Mouse (Mus musculus): ENCODE measurements at regions not wholly inside any gene's neighbourhood (a gene's known extent, or its start where the extent isn't known, plus 50 kb on each side); places are given as distances from the start of the nearest gene placed in this dataset.

GRCm38 (mm10) chr12:98337644-98338043, 69.2 kb downstream of the Gpr65 start:
- Histone ChIP-seq H3K27ac (no peak overlapping the region), H3K36me3 (no peaks in the 10 kb centered on the region), H3K4me2 (replicated peaks) (no peak overlapping the region), H3K9me3 (no peaks in the 10 kb centered on the region), H3K27me3 (replicated peaks) (no peaks in the 10 kb centered on the region), H3K9ac (no peak overlapping the region), H3K4me3 (replicated peaks) (no peak overlapping the region), H3K4me1 (replicated peaks) (no peaks in the 10 kb centered on the region)
- WGBS = 48% methylated on average over 3 of the region's 3 CpGs
- ATAC-seq = peak; percentile 61

GRCm38 (mm10) chr12:98339536-98339935, 71.1 kb downstream of the Gpr65 start:
- Histone ChIP-seq H3K9ac (no peak overlapping the region), H3K27me3 (replicated peaks) (no peaks in the 10 kb centered on the region), H3K4me1 (replicated peaks) (no peaks in the 10 kb centered on the region), H3K27ac (no peak overlapping the region), H3K4me2 (replicated peaks) (no peak overlapping the region), H3K4me3 (replicated peaks) (no peak overlapping the region), H3K36me3 (no peaks in the 10 kb centered on the region), H3K9me3 (no peaks in the 10 kb centered on the region)
- no peak for ATAC-seq
- WGBS = 85% methylated on average over 9 of the region's 9 CpGs

GRCm38 (mm10) chr12:98342158-98342557, 73.7 kb downstream of the Gpr65 start:
- Histone ChIP-seq H3K9me3 (no peaks in the 10 kb centered on the region), H3K4me1 (replicated peaks) (no peaks in the 10 kb centered on the region), H3K36me3 (no peaks in the 10 kb centered on the region), H3K4me3 (replicated peaks) (no peak overlapping the region), H3K27ac (no peak overlapping the region), H3K4me2 (replicated peaks) (no peak overlapping the region), H3K9ac (no peak overlapping the region), H3K27me3 (replicated peaks) (no peaks in the 10 kb centered on the region)
- no peak for ATAC-seq
- 88% methylated on average over 2 of the region's 2 CpGs for WGBS

GRCm38 (mm10) chr12:98343653-98344052, 75.2 kb downstream of the Gpr65 start:
- Histone ChIP-seq H3K9me3 (no peaks in the 10 kb centered on the region), H3K4me1 (replicated peaks) (no peaks in the 10 kb centered on the region), H3K4me3 (replicated peaks) (no peak overlapping the region), H3K36me3 (no peaks in the 10 kb centered on the region), H3K4me2 (replicated peaks) (no peak overlapping the region), H3K27me3 (replicated peaks) (no peaks in the 10 kb centered on the region), H3K27ac (no peak overlapping the region), H3K9ac (no peak overlapping the region)
- ATAC-seq = no peak
- WGBS = 60% methylated on average over 7 of the region's 7 CpGs

GRCm38 (mm10) chr12:98347056-98347455, 78.6 kb downstream of the Gpr65 start:
- Histone ChIP-seq H3K36me3 (no peaks in the 10 kb centered on the region), H3K27me3 (replicated peaks) (no peaks in the 10 kb centered on the region), H3K4me3 (replicated peaks) (no peak overlapping the region), H3K4me1 (replicated peaks) (no peaks in the 10 kb centered on the region), H3K4me2 (replicated peaks) (no peak overlapping the region), H3K27ac (no peak overlapping the region), H3K9me3 (no peaks in the 10 kb centered on the region), H3K9ac (no peak overlapping the region)
- 84% methylated on average over 6 of the region's 6 CpGs for WGBS
- no peak for ATAC-seq

- Histone ChIP-seq H3K4me3 (replicated peaks) (no peak overlapping the region), H3K4me2 (replicated peaks) (no peak overlapping the region), H3K27ac (no peak overlapping the region), H3K9me3 (no peaks in the 10 kb centered on the region), H3K4me1 (replicated peaks) (no peaks in the 10 kb centered on the region), H3K27me3 (replicated peaks) (no peaks in the 10 kb centered on the region), H3K9ac (no peak overlapping the region), H3K36me3 (no peaks in the 10 kb centered on the region)
- 73% methylated on average over 13 of the region's 13 CpGs for WGBS
- ATAC-seq = no peak
Observed at GRCm38 (mm10) chr12:98347550-98348318, 79.3 kb downstream of the Gpr65 start.

- ATAC-seq = no peak
- no peak overlapping the region for H3K27ac ChIP-seq
- H3K4me3 ChIP-seq (replicated peaks) = no peak overlapping the region
- H3K36me3 ChIP-seq = no peaks in the 10 kb centered on the region
- H3K9me3 ChIP-seq = no peaks in the 10 kb centered on the region
- no peak overlapping the region for H3K4me2 ChIP-seq (replicated peaks)
- 94% methylated on average over 7 of the region's 7 CpGs for WGBS
- no peak overlapping the region for H3K9ac ChIP-seq
- no peaks in the 10 kb centered on the region for H3K27me3 ChIP-seq (replicated peaks)
- no peaks in the 10 kb centered on the region for H3K4me1 ChIP-seq (replicated peaks)
Observed at GRCm38 (mm10) chr12:98349864-98350643, 81.6 kb downstream of the Gpr65 start.

GRCm38 (mm10) chr12:98352401-98352800, 84.0 kb downstream of the Gpr65 start:
- Histone ChIP-seq H3K27me3 (replicated peaks) (no peaks in the 10 kb centered on the region), H3K36me3 (no peaks in the 10 kb centered on the region), H3K9ac (no peak overlapping the region), H3K4me1 (replicated peaks) (no peaks in the 10 kb centered on the region), H3K27ac (no peak overlapping the region), H3K9me3 (no peaks in the 10 kb centered on the region), H3K4me2 (replicated peaks) (no peak overlapping the region), H3K4me3 (replicated peaks) (no peak overlapping the region)
- 96% methylated on average over 2 of the region's 2 CpGs for WGBS
- no peak for ATAC-seq

- no peak for ATAC-seq
- Histone ChIP-seq H3K4me1 (replicated peaks) (no peaks in the 10 kb centered on the region), H3K9me3 (no peaks in the 10 kb centered on the region), H3K27ac (no peak overlapping the region), H3K36me3 (no peaks in the 10 kb centered on the region), H3K27me3 (replicated peaks) (no peaks in the 10 kb centered on the region), H3K4me2 (replicated peaks) (no peak overlapping the region), H3K9ac (no peak overlapping the region), H3K4me3 (replicated peaks) (no peak overlapping the region)
- 65% methylated on average over 1 of the region's 1 CpGs for WGBS
Observed at GRCm38 (mm10) chr12:98354545-98354944, 86.1 kb downstream of the Gpr65 start.

GRCm38 (mm10) chr12:98367583-98367982, 99.1 kb downstream of the Gpr65 start:
- H3K4me3 ChIP-seq (replicated peaks) = no peak overlapping the region
- H3K9ac ChIP-seq = no peak overlapping the region
- no peaks in the 10 kb centered on the region for H3K4me1 ChIP-seq (replicated peaks)
- H3K27me3 ChIP-seq (replicated peaks) = no peaks in the 10 kb centered on the region
- no peak for ATAC-seq
- WGBS = 81% methylated on average over 2 of the region's 2 CpGs
- no peak overlapping the region for H3K27ac ChIP-seq
- no peak overlapping the region for H3K4me2 ChIP-seq (replicated peaks)
- no peaks in the 10 kb centered on the region for H3K9me3 ChIP-seq
- no peaks in the 10 kb centered on the region for H3K36me3 ChIP-seq

GRCm38 (mm10) chr12:98370771-98371170, 102.3 kb downstream of the Gpr65 start:
- H3K27me3 ChIP-seq (replicated peaks) = no peaks in the 10 kb centered on the region
- 80% methylated on average over 3 of the region's 3 CpGs for WGBS
- H3K27ac ChIP-seq = no peak overlapping the region
- no peak overlapping the region for H3K4me2 ChIP-seq (replicated peaks)
- no peak overlapping the region for H3K9ac ChIP-seq
- ATAC-seq = no peak
- H3K4me1 ChIP-seq (replicated peaks) = no peaks in the 10 kb centered on the region
- H3K36me3 ChIP-seq = no peaks in the 10 kb centered on the region
- H3K9me3 ChIP-seq = no peaks in the 10 kb centered on the region
- H3K4me3 ChIP-seq (replicated peaks) = no peak overlapping the region

GRCm38 (mm10) chr12:98375214-98375910, 106.9 kb downstream of the Gpr65 start:
- Histone ChIP-seq H3K9me3 (no peaks in the 10 kb centered on the region), H3K27ac (no peak overlapping the region), H3K27me3 (replicated peaks) (no peaks in the 10 kb centered on the region), H3K4me2 (replicated peaks) (no peak overlapping the region), H3K36me3 (no peaks in the 10 kb centered on the region), H3K4me3 (replicated peaks) (no peak overlapping the region), H3K4me1 (replicated peaks) (no peaks in the 10 kb centered on the region), H3K9ac (no peak overlapping the region)
- 83% methylated on average over 7 of the region's 7 CpGs for WGBS
- ATAC-seq = no peak

Data from intestine, embryonic 15.5 days (tissue).